Mouse (Mus musculus): ENCODE measurements at regions not wholly inside any gene's neighbourhood (a gene's known extent, or its start where the extent isn't known, plus 50 kb on each side); places are given as distances from the start of the nearest gene placed in this dataset.

GRCm38 (mm10) chr6:94957990-94958389 lies 159.1 kb upstream of the Kbtbd8 start:
- no peak for DNase-seq (ENCODE audit: extremely low spot score, low spot score)

- DNase-seq (ENCODE audit: extremely low spot score, low spot score) = no peak
Observed at GRCm38 (mm10) chr6:94957172-94957668, 159.8 kb upstream of the Kbtbd8 start.

- no peak for DNase-seq (ENCODE audit: extremely low spot score, low spot score)
Observed at GRCm38 (mm10) chr6:94954580-94954979, 162.5 kb upstream of the Kbtbd8 start.

- no peak for DNase-seq (ENCODE audit: extremely low spot score, low spot score)
Observed at GRCm38 (mm10) chr6:94953658-94954057, 163.4 kb upstream of the Kbtbd8 start.

GRCm38 (mm10) chr6:94951971-94952768 lies 164.9 kb upstream of the Kbtbd8 start:
- DNase-seq (ENCODE audit: extremely low spot score, low spot score) = no peak

GRCm38 (mm10) chr6:94950944-94951343 lies 166.1 kb upstream of the Kbtbd8 start:
- no peak for DNase-seq (ENCODE audit: extremely low spot score, low spot score)

- no peak for DNase-seq (ENCODE audit: extremely low spot score, low spot score)
Observed at GRCm38 (mm10) chr6:94950319-94950718, 166.7 kb upstream of the Kbtbd8 start.

GRCm38 (mm10) chr6:94946352-94946900 lies 170.6 kb upstream of the Kbtbd8 start:
- DNase-seq (ENCODE audit: extremely low spot score, low spot score) = no peak

- DNase-seq (ENCODE audit: extremely low spot score, low spot score) = no peak
Observed at GRCm38 (mm10) chr6:94945715-94946114, 171.3 kb upstream of the Kbtbd8 start.

- DNase-seq (ENCODE audit: extremely low spot score, low spot score) = no peak
Observed at GRCm38 (mm10) chr6:94944196-94944595, 172.8 kb upstream of the Kbtbd8 start.

- no peak for DNase-seq (ENCODE audit: extremely low spot score, low spot score)
Observed at GRCm38 (mm10) chr6:94938949-94939348, 178.1 kb upstream of the Kbtbd8 start.

- DNase-seq (ENCODE audit: extremely low spot score, low spot score) = no peak
Observed at GRCm38 (mm10) chr6:94936206-94936605, 180.8 kb upstream of the Kbtbd8 start.

- DNase-seq (ENCODE audit: extremely low spot score, low spot score) = no peak
Observed at GRCm38 (mm10) chr6:94935706-94936105, 181.3 kb upstream of the Kbtbd8 start.

- no peak for DNase-seq (ENCODE audit: extremely low spot score, low spot score)
Observed at GRCm38 (mm10) chr6:94927811-94928210, 189.2 kb upstream of the Kbtbd8 start.

- no peak for DNase-seq (ENCODE audit: extremely low spot score, low spot score)
Observed at GRCm38 (mm10) chr6:94926652-94927211, 190.3 kb upstream of the Kbtbd8 start.

- DNase-seq (ENCODE audit: extremely low spot score, low spot score) = no peak
Observed at GRCm38 (mm10) chr6:94925408-94925807, 191.6 kb upstream of the Kbtbd8 start.

GRCm38 (mm10) chr6:94924338-94925039 lies 192.6 kb upstream of the Kbtbd8 start:
- no peak for DNase-seq (ENCODE audit: extremely low spot score, low spot score)

- no peak for DNase-seq (ENCODE audit: extremely low spot score, low spot score)
Observed at GRCm38 (mm10) chr6:94921741-94922140, 195.3 kb upstream of the Kbtbd8 start.

- DNase-seq (ENCODE audit: extremely low spot score, low spot score) = no peak
Observed at GRCm38 (mm10) chr6:94920770-94921169, 196.3 kb upstream of the Kbtbd8 start.

GRCm38 (mm10) chr6:94919194-94919743 lies 197.8 kb upstream of the Kbtbd8 start:
- DNase-seq (ENCODE audit: extremely low spot score, low spot score) = no peak

- DNase-seq (ENCODE audit: extremely low spot score, low spot score) = no peak
Observed at GRCm38 (mm10) chr6:94915842-94916620, 201.0 kb upstream of the Kbtbd8 start.
